Mouse (Mus musculus) kidney, postnatal 25 days (tissue): ENCODE results near the gene Serpinb6c.
"Not testable (repeated sequence)": the region's sequence is repeated elsewhere in the genome, so short reads cannot be mapped to it uniquely, and the experiment has no call there.

Source experiments
- DNase-seq, 2 experiments: peaks; one replicate each; pipeline ENCODE4 v3.0.0; 2021; ENCODE audit warnings: mixed read lengths in 2 of 2

Gene Serpinb6c

DNA sequence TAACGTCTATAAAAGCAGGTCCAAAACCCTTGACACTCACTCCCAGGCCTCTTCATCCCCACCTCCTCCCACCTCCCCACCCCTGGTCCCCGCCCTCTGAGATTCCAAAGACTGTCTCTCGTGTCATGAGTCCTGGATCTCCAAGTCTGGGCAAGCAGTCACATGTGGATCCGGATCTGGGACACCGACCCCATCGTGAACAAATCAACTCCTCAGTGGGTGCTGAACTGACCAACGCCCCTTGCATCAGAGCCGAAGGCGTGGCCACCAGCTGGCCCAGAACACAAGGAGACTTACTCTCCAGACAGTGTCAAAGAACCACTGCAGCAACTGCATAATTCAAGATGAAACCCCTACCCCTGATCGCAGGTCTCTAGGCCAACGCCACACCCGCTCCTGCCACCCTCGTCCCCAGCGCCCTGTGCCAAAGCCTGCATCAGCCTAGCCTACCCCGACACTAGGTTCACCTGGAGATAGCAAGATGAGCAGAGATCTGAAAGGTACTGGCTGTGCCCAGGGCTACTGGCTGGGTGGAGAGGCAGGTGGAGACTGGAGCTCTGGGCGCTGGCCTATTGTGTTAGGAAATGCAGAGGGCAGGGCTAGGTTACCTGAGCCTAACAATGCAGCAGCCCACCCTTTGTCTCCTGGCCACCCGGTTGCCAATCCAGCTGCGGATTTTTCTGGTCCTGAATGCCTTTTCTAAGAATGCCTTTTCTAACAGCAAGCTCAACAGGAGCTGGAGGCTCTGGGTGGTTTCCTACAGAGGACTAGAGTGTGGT, at the start of gene Serpinb6c:
Serpinb6c (minus strand) TSS at position 533 of the 779 bp plus-strand sequence.
- DNase-seq, result no peak

DNA sequence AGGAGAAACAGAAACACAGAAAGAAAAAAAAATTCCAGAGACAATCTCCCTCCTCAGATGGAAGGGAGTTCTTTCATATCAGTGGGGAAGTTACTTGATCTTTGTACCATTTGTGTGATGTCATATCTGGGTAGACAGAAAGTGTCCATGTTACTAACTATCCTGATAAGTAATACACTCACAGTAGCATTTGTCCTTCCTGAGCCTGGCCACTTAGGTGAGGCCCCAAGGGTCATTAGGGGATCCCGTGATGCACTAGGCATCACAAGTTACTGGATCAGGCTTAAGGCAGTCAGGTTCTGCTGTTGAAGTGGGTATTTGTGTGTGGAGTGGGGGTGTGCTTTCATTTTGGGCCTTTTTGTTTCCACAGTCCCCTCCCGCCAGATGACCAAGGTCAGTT, 47.4 kb upstream of the Serpinb6c start:
- no peak for DNase-seq

DNA sequence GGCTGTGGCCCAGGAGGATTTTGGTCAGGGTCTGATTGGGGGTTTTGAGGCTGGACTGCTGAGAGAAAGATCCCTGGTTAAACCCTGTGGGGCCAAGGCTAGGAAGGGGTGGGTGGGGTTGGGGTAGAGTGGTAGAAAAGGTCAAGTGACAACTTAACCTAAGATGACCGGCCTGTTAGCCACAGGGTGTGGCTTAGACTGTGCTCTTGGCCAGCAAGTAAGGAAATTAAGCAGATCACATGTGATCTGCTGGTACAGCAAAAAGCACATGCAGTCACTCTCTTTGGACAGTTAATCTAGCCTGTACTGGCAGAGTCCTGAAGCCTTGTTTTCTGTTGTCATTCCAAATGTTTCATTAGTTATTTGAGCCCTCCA, 46.6 kb upstream of the Serpinb6c start:
- DNase-seq, result no peak

DNA sequence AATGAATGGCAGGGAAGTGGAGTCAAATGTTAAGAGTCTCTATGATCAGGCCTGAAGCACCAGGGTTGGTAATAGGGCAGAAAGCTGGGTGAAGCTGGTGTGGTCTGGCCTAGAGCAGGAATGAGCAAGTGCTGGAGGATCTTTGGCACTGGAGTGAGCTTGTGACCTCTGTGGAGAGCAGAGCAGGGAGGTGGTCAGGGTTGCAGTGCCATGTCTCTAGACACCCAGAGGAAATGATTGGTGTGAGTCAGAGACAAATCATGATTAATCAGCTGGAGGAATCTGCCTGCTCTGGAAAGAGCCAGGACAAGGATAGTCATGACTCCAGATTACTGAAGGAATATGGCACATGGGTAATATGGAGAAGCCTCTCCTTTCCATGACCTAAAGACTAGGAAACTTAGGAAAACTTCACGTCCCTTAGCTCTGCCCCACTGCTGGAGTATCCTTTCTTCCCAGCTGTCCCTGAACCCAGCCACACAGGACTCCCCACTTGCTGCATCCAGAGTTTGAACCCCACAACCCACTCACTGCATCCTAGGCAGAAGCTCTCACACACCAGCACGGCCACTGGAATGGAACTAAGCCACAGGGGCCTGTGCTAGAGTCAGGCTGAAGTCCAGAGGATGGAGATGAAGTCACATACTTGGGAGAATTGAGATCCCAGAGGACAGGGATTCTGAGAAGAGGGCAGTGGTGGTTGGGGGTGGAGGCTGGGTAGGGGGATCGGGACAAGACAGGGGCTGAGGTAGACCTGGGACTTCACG, 46.0 kb upstream of the Serpinb6c start:
- DNase-seq, result no peak

DNA sequence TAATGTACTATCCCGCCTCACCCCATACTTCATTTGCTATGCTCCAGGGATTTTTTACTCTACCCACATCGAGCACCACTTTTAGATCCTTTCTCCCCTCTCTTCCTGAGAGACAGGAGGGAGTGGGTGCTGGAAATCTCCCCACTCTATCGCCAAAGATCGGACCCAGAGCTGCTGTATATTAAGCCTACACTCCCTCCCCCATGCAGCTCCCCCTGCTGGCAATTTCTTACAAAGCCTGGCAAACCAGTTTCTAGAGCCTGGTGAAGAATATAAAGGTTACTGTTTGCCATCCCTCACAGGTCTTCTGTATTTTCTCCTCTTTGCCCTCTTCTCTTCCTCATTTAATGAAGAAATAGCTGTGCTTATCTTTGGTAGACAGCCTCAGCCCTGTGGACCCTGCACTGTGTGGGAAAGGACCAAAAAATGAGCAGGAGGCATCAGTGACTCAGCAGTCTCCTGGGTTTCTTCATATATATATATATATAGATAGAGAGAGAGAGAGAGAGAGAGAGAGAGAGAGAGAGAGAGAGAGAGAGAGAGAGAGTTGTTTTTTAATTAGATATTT, 36.8 kb upstream of the Serpinb6c start:
- DNase-seq, result peak in 1 of 2 experiments; percentile 28

DNA sequence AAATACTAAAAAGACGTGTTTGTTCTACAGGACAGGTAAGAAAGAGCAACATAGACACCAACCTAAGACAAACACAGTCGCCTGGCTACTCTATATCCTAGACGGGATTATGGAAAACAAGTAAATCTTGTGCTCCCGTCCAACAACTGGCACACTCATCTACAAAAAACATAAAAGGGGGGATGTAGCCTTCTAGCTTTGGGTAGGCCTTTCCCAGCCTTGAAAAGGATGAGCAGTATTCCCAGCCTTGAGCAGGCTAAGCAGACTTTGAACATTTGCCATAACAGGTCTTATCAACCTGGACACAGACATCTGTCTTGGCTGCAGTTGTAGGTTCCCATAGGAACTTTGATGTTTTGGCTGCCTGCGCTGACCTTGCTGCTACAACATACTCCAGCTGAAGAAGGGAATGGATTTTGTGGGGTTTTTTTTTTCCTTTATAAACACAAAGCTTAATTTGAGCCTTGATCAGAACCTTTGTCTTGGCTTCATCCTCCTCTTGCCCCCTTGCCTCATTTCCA, 35.8 kb upstream of the Serpinb6c start:
- no peak for DNase-seq

DNA sequence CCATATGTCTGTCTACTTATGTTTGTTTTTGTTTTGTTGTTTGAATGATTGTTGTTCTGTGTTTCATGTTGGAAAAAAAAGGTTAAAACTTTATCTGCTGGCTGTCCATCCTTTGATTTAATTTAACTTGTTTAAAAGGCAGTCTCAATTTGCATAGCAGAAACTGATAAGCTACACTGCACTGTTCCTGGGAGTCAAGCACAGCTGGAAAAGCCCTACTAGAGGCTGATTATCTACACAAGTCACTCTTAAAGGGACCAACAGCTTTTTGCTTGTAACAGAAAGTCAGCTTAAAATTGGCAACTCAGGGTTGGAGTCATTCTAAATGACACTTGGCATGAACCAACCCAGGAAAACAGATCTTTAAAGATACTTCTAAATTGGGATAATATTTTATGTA, 32.1 kb upstream of the Serpinb6c start:
- not testable (repeated sequence) for DNase-seq

DNA sequence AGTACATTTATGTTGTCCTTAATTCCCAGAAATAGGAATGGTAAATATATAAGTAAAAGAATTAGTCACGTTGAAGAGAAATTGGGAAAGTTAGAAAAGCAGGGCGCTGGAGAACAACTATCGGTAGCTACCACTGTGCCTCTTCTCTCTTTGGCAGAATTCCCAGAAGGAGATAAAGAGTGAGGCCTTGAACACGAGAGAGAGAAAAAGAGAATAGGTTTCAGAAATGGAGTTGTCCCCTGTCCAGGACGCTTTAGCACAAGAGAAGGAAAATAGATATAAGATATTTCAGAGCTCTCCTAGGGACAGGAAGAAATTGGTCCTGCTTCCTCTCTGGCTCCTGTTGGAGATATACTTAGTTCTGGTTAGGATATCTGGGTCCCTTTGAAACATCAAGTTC, 31.6 kb upstream of the Serpinb6c start:
- DNase-seq, result no peak

DNA sequence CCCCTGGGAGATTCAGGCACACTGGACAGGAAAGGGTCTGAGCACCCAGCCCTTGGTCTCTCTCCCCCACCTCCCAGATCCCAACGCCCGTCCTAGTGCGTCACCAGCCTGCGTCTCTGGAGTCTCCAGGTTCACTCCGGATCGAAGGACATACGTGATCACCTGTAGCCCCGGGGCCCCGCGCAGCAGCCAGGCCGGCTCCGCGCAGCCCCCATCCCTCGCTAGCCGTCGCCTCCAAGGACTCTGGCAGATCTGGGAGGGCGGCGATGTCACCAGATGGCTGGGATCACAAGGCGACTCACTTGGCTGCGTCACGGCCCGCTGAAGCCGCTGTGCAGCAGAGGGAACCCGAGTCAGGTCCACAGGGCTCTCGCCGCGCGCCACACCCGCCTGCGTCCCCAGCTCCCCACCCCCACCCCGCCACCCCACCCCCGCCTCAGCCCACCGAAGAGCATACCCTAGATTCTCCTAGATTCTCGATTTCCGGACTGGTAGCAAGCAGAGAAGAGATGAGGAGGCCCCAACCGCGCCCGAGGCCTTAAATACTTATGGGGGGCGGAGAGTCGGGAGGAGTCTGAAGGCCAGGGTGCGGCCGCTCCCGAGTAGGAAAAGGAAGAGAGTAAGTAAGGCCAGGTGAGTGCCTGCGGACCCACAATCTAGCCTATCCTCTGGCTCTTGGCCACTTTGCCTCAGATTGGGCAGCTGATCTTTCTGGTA, 30.1 kb upstream of the Serpinb6c start:
- DNase-seq, result peak; percentile 57 to 70

DNA sequence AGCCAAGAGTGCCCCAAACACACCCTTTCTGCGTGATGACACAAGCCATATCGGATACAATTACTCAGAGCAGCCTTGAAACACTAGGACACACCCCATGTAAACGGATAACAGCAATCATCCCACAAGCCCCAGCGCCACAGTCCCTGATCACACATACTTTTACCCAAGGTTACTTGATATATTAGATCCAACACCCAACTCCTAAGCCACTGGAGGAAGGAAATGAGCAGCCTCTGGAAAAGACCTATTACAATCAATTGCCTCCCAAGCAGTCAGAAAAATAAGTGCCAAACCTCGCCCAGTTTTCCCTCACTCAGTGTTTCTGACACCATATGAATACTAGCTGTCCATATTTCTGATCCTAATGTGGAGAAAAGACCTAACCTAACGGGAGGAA, 29.2 kb upstream of the Serpinb6c start:
- DNase-seq, result no peak

DNA sequence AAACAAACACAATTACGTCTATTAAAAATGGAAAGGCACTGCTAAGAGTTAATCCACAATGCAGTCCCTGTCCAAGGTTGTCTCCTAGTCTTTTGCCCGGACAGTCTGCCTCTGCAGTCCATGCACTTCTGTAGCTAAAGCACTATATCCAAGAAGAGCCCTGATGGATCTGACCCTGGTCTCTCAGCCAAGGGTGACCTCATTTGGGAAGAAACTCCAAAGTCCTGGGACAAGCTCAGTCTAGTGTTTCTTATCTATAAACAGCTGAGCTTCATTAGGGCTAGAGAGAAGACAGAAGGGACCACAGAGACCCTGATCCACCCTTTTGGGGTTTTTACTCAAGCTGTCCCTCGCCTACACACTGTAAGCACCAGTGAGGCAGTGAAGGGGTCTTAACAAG, 25.4 kb upstream of the Serpinb6c start:
- DNase-seq, result no peak

DNA sequence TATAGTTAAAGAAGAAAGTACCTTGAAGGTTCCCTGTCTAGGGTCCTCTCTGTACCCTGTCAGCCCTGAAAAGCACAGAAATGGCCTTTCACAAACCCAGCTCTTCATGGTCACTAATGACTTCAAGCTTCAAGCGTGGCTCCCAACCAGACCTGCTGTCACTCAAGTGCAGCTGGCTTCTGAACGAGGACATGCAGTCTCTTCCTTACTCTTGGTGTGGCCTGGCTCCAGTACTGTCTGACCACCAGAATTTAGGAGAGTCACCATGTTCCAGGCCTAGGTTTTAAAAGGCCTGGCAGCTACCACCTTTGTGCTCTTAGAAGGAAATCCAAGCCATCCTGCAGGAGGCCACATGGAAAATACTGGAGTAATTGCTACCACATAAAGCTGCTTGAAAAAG, 24.8 kb upstream of the Serpinb6c start:
- no peak for DNase-seq

DNA sequence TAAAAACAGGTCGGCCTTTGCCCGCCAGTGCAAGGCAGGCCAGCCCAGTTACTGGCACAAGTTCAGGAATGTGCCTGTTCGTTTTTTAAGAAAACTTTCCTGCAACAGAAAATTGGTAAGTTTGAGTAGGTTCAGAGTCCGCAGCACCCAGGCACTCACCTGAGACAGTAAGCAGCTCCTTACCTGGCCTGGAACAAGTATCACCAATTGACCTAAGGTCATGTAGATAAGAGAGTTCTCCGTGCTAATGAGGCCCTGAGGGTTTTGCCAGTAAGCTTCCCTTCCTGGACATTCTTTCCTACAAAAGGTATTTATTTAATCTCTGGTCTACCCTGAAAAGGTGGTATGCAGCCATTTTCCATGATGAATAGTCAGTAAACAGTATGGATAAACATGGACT, 16.2 kb upstream of the Serpinb6c start:
- DNase-seq, result no peak

DNA sequence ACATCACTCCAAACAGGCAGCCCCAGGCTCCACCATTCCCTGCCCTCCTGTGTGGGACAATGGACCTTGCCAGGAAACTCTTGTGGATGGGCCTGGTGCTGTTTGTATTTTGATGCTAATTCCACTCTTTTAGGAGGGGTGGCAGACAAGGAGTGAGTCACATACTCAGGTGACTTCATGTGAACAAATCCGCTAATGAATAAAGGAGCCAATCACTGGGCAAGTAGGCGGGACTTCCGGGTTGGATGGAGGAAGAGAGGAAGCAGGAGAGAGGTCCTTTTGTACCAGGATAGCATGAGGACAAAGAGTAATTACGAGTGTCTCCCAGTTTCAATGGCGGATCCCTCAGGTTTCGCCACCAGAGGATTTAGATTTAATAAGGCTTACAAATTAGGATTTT, 15.5 kb upstream of the Serpinb6c start:
- DNase-seq, result no peak

DNA sequence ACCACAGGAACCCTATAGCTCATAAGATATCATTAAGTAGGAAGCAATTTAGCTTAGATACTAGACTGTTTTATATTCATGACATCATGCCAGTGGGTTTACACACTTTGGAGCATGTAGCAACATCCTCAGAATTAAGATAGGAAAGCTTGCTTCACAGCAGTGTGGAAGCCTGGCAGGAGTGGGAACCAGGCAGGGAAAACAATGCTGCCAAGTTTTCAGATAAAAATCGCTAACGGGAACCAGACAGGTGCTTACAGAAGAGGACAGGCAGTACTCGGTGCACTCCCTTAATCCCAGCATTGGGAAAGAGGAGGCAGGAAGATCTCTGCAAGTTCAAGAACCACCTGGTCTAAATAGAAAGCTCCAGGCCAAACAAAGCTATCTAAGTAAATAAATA, 1.3 kb upstream of the Serpinb6c start:
- no peak for DNase-seq

DNA sequence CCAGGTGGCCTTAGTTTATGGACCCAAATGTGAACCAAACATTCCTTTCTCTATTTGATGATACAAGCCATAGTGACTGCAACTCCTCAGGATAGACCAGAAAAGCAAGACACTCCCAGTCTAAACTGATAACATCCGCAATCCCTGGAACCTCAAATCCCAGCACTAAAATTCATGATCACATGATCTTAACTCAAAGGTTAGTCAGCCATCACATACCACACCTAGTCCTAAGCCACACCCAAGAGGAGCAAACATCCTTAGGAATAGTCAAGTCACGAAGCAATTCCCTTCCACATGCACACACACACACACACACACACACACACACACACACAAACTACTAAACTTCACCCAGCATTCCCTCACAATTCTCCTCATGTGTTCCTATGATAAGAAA, 2.2 kb downstream of the Serpinb6c start:
- no peak for DNase-seq

DNA sequence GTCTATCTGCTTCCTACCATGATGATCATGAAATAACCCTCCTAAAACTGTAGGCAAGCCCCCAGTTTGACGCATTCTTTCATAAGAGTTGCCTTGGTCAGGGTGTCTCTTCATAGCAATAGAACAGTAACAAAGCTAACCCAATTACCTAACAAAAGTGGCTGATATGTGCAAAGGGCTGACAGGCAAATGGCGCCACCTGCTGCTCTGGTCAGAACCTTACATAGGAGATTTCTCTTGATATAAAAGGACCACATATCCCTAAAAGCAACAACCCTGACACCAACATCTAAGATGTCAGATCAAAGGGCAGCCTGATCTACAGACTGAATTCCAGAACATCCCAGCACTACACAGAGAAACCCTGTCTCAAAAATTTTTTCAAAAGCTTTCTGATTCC, 11.3 kb downstream of the Serpinb6c start:
- DNase-seq, result peak in 1 of 2 experiments; percentile 23

DNA sequence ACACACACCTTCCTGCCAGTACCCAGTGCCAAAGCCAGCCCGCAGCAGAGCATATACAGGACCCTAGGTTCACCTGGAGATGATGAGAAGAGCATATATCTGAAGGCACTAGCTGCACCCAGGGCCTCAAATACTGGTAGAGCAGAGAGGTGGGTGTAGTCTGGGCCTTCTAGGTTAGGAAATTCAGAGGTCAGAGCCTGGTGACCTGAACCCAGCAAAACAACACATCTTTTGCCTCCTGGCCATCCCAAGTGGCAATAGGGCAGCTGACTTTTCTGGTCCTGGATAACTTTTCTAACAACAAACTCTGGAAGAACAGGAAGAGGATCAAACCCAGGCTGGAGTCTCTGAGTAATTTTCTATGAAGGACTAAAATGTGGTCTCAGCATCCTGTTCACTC, 62.2 kb downstream of the Serpinb6c start, which contains the start of gene Serpinb6e:
Serpinb6e (minus strand) TSS at position 101 of the 400 bp plus-strand sequence.
- DNase-seq, result no peak

DNA sequence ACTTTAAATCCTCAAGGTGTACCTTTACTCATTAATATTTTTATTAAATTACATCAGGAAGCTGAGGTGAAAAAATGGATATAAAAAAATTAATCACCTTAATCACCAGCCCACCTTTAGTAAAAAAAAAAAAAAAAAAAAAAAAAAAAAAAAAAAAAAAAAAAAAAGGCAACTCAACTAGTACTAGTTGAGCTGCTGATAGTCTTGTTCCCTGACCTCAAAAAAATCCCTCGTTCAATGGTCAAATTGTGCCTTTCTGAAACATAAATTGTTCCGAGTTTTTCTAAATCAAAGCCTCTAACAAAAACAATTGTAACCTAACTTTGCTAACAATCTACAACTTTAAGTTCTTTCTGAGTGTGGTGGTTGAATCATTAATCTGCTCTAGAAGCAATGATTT, 74.8 kb downstream of the Serpinb6c start:
- no peak for DNase-seq
